Mouse (Mus musculus) gastrocnemius, postnatal 36 days (tissue): Measurements from ENCODE around the gene S1pr4. TPM values are rescaled to one million over a fixed set of nuclear protein-coding genes. Genes with fewer than 3 reads are reported as not detected.

ENCODE experiments used
- DNase-seq, 2 experiments: peaks; one replicate each; pipeline ENCODE4 v3.0.0; 2022
- intact Hi-C: fragments of 180-260 bp; cut with DNase I; formaldehyde crosslinking; loops from one replicate; pipeline ENCODE4 v1.15.1; 2025
- long read RNA-seq, 2 experiments: library from polyadenylated mRNA; stranded (forward); transcript quantifications; one replicate each; pipeline ENCODE4 v2.0.0; 2021
- total RNA-seq, 2 experiments: library from RNA; stranded (reverse); gene quantifications; 2 replicates each; pipeline ENCODE4 v1.2.3; 2021

S1pr4 gene
- 1 to 10 TPM in 1 of 2 experiments, under 1 TPM in 1; 0.46 to 1.5 TPM for total RNA-seq
- long read RNA-seq, experiment 1 = 0 reads
- long read RNA-seq, experiment 2 = 0 reads

DNA sequence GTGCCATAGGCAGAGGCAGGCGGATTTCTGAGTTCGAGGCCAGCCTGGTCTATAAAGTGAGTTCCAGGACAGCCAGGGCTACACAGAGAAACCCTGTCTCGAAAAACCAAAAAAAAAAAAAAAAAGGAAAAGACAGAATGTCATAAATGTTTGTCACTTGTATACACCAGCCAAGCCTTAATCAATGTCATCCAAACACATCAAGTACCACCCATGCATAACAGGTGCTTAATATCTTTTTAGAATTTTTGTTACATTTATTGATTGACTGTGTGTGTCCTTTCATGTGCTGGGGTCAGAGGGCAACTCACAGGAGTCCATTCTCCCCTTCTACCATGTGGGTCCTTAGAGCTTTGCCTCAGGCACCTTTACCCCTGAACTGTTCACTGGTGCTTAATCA, at the start of gene S1pr4:
S1pr4 (minus strand) TSS at position 101 of the 400 bp plus-strand sequence.
- DNase-seq = no peak
- intact Hi-C loops = no loop called here

GRCm38 (mm10) chr10:81548944-81549343, 49.0 kb upstream of the S1pr4 start:
- intact Hi-C loops = loop anchor here (2.0 kb wide), 1 partner anchor 30 kb away; no protein-coding TSS in a partner anchor

DNA sequence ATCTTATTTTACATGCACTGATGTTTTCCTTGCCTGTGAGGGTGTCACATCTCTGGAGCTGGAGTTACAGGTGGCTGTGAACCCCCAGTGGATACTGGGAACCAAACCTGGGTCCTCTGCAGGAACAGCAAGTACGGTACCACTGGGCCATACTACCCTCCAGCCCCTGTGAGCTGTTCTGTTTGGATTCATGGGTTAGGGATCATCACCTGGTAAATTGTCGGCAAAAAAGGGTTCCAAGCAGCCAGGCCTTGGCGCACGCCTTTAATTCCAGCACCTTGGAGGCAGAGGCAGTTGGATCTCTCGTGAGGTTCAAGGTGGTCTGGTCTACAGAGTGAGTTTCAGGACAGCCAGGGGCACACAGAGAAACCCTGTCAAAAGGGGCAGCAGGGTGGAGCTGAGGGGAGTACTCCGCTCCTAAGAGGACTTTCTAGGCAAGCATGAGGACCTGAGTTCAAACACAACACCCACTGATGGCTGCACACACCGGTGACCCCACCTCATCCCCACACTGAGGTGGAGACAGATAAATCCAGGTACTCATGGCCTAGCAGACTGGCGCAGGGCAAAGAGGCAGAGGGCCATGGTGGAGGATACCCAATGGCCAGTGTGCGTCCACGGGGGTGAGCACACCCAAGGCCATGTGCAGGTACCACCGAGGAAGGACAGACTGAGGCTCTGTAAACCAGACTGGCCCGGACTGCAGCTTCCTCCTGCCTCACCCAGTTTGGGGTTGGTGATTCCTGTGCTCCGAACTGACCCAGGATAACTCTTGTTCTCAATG, 47.0 kb upstream of the S1pr4 start:
- intact Hi-C loops = no loop called here

More at GRCm38 (mm10) chr10:81548944-81549343, 49.0 kb upstream of the S1pr4 start:
- DNase-seq = no peak

GRCm38 (mm10) chr10:81546332-81546731, 46.4 kb upstream of the S1pr4 start:
- intact Hi-C loops = no loop called here
- no peak for DNase-seq

More for the DNA sequence above, 47.0 kb upstream of the S1pr4 start:
- DNase-seq = no peak

DNA sequence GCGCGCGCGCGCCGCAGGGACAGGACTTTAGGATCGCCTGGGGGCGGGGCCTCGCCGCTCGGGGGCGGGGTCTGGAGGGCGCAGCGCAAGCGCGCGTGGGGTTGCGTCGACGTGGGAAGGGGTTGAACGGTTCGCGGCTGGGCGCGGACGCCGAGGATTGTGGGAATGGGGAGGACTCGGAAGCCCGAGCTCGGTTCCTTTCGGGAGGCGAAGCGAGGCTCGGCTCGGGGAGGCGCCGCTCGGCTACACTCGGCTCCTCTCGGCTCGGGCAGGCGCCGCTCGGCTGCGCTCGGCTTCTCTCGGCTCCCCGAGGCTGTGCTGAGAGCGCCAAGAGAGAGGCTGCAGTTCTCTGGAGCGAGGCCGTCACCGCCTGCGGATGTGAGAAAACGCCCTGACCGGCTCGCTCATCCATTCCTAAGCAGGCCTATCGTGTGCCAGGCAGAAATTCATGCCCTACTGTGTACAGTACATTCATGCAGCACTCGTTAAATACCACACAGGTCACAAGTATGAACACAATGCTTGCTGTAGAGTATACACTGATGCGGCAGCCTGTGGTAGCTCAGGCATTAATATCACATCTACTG, 45.3 kb upstream of the S1pr4 start, which contains the start of gene Gna11:
Gna11 (minus strand) TSS at position 30 of the 587 bp plus-strand sequence.
- intact Hi-C loops = no loop called here
- DNase-seq = peak; percentile 99 to 100

DNA sequence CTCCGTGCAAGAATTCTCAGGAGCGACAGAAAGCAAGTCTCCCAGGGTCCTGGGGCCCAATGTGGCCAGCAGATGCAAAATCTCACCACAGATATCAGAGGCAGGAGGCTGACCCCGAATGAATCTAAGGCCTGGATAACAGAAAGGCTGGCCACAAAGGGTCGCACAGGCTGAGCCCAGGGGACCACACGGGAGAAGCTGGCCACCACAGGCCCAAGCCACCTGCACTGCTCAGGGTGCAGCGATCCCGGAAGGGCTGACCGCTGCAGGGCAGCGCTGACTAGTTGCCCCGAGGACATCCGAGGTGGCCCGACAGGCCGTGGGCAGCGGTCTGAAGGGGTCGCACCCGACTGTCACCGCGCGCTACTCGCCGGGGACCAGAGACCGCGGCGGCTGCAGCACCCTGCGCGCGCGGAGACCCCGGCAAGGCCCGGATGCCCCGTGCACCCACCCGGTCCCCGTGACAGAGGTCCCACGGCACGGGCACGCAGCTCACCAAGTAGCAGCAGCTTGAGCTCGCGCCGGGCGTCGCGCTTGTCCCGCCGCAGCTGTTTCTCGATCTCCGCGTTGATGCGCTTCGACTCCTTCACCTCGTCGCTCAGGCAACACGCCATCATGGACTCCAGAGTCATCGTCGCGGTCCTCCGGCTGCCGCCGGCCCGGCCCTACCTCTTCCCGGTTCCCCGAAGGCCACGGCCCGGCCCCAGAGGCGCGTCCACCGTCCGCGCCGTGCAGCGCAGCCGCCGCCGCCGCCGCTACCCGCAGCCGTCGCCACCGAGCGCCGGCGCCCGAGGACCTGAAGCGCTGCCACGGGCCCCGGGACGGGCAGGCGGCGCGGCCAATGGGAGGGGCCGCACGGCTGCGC, 44.6 kb upstream of the S1pr4 start:
- intact Hi-C loops = no loop called here
- DNase-seq = peak in 1 of 2 experiments; percentile 51

DNA sequence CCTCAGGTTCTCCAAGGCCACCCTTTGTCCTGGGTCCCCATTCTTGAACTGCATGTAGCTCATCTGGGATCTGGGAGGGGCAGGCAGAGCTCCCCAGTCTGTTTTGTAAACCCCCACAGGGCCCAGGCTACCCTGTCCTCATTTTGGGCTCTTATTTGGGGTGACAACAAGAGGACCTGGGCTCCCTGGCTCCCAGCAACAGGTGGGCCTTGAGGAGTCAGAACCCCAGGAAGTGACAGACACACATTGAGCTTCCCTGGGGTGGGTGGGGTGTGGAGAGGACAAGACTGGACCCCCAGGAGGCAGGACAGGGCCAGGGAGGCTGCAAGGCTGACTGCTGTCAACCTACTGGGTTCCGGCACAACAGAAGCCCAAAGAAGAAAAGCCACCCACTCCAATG, 43.7 kb upstream of the S1pr4 start:
- intact Hi-C loops = no loop called here
- no peak for DNase-seq

- intact Hi-C loops = no loop called here
Observed at GRCm38 (mm10) chr10:81542727-81543460, 43.0 kb upstream of the S1pr4 start.

DNA sequence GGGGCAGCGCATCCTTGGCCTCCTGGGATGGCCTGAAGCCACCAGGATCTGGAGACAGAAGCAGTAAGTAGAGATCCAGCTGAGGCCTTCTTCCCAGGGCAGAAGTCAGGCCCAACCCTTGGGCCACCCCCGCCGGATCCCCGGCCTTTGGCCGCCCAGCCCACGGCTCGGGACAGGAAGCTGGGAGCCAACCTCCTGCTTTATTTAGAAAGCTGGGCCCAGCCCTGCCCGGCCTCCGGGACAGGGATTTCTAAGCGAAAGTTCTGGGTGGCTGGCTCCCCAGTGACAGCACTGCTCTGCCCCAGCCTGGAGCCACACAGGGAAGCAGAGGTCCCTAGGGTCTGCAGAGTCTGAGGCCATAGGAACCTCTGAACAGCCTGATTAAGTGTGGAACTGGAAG, 41.9 kb upstream of the S1pr4 start:
- DNase-seq = peak; percentile 57 to 62
- intact Hi-C loops = no loop called here

More at GRCm38 (mm10) chr10:81542727-81543460, 43.0 kb upstream of the S1pr4 start:
- no peak for DNase-seq

GRCm38 (mm10) chr10:81541363-81541762, 41.4 kb upstream of the S1pr4 start:
- DNase-seq = no peak
- intact Hi-C loops = no loop called here

DNA sequence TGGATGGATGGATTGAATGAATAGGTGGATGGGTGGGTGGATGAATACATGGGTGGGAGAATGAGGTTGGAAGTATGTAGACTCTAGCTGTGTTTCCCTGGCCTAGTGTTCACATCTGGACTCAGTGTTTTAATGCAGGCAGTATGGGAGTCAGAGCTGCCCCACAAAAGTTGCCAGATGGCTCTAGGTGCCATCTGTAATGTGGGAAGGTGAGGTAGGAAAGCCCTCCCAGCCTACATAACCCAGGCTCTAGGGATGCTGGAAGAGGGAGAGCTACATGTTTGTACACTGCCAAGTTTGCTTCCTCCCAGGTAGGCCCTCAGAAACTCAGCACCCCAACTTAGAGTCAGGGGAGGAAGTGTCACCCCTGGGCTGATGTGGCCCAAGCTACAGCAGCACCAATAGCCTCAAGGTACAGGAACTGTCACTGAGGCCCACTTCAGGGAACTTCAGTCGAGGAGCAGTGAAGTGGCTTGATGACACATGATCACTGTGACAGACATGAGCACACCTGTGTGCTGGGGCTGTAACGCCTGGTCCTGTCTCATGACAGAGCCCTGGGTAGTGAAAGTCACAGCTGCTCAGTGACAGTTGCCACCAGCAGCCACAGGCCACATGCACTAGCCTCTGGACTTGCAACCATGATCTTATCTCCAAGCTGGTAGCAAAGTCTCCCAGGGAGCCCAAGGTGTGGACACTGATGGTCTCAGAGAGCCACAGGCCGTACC, 38.6 kb upstream of the S1pr4 start:
- DNase-seq = no peak
- intact Hi-C loops = no loop called here

DNA sequence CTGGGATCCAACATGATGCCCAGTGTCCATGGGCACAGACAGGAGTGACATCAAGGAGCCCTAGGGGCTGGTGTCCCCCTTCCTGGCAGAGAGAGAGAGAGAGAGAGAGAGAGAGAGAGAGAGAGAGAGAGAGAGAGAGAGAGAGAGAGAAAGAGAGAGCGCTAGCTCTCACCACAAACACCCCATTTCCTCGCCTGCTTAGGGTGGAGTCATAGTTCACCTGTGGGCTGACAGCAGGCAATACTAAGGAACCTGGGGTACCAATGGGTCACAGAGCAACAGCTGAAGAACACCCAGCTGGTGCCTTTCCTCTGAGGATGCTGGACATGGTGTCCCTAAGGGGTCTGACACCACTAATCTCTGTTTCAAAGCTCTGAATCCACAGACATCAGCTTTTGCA, 37.5 kb upstream of the S1pr4 start:
- no peak for DNase-seq
- intact Hi-C loops = no loop called here

DNA sequence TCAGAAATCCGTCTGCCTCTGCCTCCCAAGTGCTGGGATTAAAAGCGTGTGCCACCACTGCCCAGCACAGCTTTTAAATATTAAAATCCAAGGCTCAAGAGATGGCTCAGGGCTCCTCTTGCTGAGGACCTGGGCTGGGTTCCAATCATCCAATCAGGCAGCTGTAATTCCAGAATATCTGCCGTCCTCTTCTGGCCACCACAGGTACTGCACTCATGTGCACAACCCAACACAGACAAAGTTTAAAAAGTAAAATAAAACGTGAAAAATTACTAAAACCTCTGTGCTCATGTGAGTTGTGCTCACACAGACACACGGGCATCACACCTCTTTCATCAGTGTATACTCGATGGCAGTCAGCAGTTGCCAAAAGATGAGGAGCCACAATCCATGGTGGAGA, 36.8 kb upstream of the S1pr4 start:
- intact Hi-C loops = no loop called here
- no peak for DNase-seq

GRCm38 (mm10) chr10:81534826-81535225, 34.9 kb upstream of the S1pr4 start:
- DNase-seq = no peak
- intact Hi-C loops = no loop called here

DNA sequence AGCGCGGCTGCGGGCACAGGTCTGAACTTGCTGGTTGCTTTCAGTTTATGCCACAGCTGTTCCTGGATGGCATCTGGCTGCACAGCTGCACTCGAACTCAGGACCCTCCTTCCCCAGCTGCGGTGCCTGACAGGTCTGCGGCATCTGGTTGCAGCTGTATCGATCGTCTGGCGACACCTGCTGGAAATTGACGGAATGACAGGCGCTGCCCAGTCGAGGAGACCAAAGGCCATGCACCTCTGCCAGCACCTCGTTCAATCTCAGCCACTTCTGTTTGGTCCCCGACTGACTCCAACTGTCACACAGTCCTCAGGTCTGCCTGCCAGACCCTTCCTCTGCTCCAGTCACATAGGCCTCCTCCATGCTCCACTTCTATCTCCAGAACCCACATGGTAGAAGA, 26.8 kb upstream of the S1pr4 start:
- intact Hi-C loops = loop anchor here (2.0 kb wide), 1 partner anchor 24 kb away; no protein-coding TSS in a partner anchor
- peak; percentile 72 to 84 for DNase-seq

DNA sequence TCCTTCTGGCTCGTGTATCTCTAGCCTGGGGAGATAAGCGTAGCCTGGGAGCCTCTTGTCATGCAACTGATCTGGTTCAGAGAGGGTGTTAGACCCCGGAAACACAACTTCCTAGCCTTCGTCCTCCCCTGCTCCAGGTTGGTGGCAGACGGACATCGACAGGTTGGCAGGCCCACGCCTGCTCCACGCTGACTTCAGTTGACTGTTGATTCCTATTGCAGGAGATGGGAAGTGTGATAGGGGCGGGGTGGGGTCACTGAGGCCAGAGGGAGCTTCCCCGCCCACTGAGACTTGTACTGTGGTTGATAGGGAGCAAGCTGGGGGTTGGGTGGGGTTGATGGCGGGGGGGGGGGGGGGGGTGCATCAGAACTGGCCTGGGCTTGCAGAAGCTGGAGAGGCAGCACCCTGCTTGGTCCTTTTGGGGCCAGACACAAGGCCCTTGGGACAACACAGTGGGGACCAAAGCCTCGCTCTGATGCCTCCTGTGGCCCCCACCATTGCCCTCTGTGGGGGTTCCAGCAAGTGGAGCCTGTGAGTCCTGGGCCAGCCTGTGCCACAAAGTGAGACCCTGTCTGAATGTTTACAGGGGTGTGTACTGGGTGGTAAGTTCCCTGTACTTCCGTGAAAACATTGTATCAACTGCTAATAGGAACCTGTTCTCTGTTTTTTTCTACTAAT, 25.2 kb upstream of the S1pr4 start:
- DNase-seq = no peak
- intact Hi-C loops = no loop called here

- intact Hi-C loops = no loop called here
- no peak for DNase-seq
Observed at GRCm38 (mm10) chr10:81524051-81524605, 24.2 kb upstream of the S1pr4 start, which contains the start of gene Gna15. Gene Gna15 (minus strand): TSS chr10:81524225.

- intact Hi-C loops = no loop called here
Observed at GRCm38 (mm10) chr10:81523570-81523969, 23.6 kb upstream of the S1pr4 start.

More at GRCm38 (mm10) chr10:81523570-81523969, 23.6 kb upstream of the S1pr4 start:
- no peak for DNase-seq
